Mouse (Mus musculus) CH12.LX (cell line): ENCODE data around the gene Cxcr2. TPM values are rescaled to one million over a fixed set of nuclear protein-coding genes. Genes with fewer than 3 reads are reported as not detected.
A peak's percentile ranks its signal among the peaks of the same experiment; 100 is the strongest.

ENCODE experiments used
- DNase-seq: peaks from one replicate; pipeline ENCODE4 v3.0.0-alpha.2; 2013; ENCODE audit errors: extremely low read depth
- H3K27ac ChIP-seq: 2 replicates; pipeline ENCODE4 v1.5.1; 2012; ENCODE audit warnings: low read depth, mild to moderate bottlenecking, control low read depth, moderate library complexity; ENCODE audit not compliant: insufficient read depth
- H3K27me3 ChIP-seq: replicated peaks from 2 replicates; pipeline ENCODE3; 2012; ENCODE audit warnings: inconsistent platforms
- H3K36me3 ChIP-seq, 2 experiments: replicated peaks in 1 of 2; 2 replicates each; pipeline versions ENCODE3 to v1.6.1; 2012; ENCODE audit warnings: inconsistent platforms in 1 of 2, low read length in 1 of 2, mild to moderate bottlenecking in 1 of 2, mixed read lengths in 1 of 2, moderate library complexity in 1 of 2; ENCODE audit not compliant: control insufficient read depth in 1 of 2, insufficient read depth in 1 of 2
- H3K4me1 ChIP-seq, 2 experiments: 2 replicates each; pipeline ENCODE4 v1.6.1; 2012; ENCODE audit warnings: inconsistent platforms in 1 of 2, moderate library complexity in 1 of 2; ENCODE audit not compliant: insufficient read depth in 2 of 2, control insufficient read depth in 1 of 2
- H3K4me2 ChIP-seq: 2 replicates; pipeline ENCODE4 v1.6.1; 2012; ENCODE audit warnings: low read depth, mild to moderate bottlenecking, control low read depth; ENCODE audit not compliant: poor library complexity, insufficient read depth, severe bottlenecking
- H3K4me3 ChIP-seq, 3 experiments: fragments of 150-350 bp in 1 of 3; sonication (generic) in 1 of 3; replicated peaks in 1 of 3; 2 replicates each; pipeline versions ENCODE3 to v1.5.1; 2011 to 2012; ENCODE audit warnings: low read depth in 2 of 3, low read length in 2 of 3, mild to moderate bottlenecking in 2 of 3, moderate library complexity in 2 of 3, control low read depth in 1 of 3, improper control_type of control experiment in 1 of 3, inconsistent platforms in 1 of 3, mixed read lengths in 1 of 3; ENCODE audit not compliant: poor library complexity in 1 of 3
- H3K79me2 ChIP-seq: replicated peaks from 2 replicates; pipeline ENCODE4 v1.6.1; 2012; ENCODE audit warnings: mild to moderate bottlenecking, moderate library complexity; ENCODE audit not compliant: control insufficient read depth, poor library complexity, insufficient read depth, severe bottlenecking; ENCODE audit errors: extremely low read depth
- H3K9ac ChIP-seq: 2 replicates; pipeline ENCODE4 v1.6.1; 2012; ENCODE audit warnings: low read depth, mild to moderate bottlenecking, control low read depth, moderate library complexity; ENCODE audit not compliant: insufficient read depth
- H3K9me3 ChIP-seq: replicated peaks from 2 replicates; pipeline ENCODE3; 2012; ENCODE audit warnings: low read length, inconsistent platforms, mixed read lengths
- CHD1 ChIP-seq: IDR thresholded peaks from 2 replicates; pipeline ENCODE4 v1.6.1; 2012; ENCODE audit warnings: low read depth, low read length, improper control_type of control experiment, inconsistent platforms
- CTCF ChIP-seq, 2 experiments: IDR thresholded peaks in 1 of 2; conservative IDR thresholded peaks in 1 of 2; 2 replicates each; pipeline ENCODE4 v1.5.1; 2011 to 2012; ENCODE audit warnings: low read depth in 2 of 2, low read length in 2 of 2, improper control_type of control experiment in 1 of 2, inconsistent platforms in 1 of 2, mild to moderate bottlenecking in 1 of 2, moderate library complexity in 1 of 2
- ELF1 ChIP-seq: IDR thresholded peaks from 2 replicates; pipeline ENCODE4 v1.6.1; 2014; ENCODE audit warnings: low read depth, mild to moderate bottlenecking, inconsistent platforms, low read length, improper control_type of control experiment
- EP300 ChIP-seq: IDR thresholded peaks from 2 replicates; pipeline ENCODE4 v1.6.1; 2011; ENCODE audit warnings: low read length, improper control_type of control experiment
- ETS1 ChIP-seq: conservative IDR thresholded peaks from 2 replicates; pipeline ENCODE4 v1.6.1; 2012; ENCODE audit warnings: low read depth, mild to moderate bottlenecking, inconsistent platforms, low read length, improper control_type of control experiment, moderate library complexity
- GABPA ChIP-seq: IDR thresholded peaks from 2 replicates; pipeline ENCODE4 v1.6.1; 2012; ENCODE audit warnings: low read depth, low read length, improper control_type of control experiment, inconsistent platforms; ENCODE audit not compliant: insufficient replicate concordance
- IRF4 ChIP-seq: IDR thresholded peaks from 2 replicates; pipeline ENCODE4 v1.6.1; 2014; ENCODE audit warnings: low read depth, mild to moderate bottlenecking, inconsistent platforms, low read length, improper control_type of control experiment
- MAFK ChIP-seq: IDR thresholded peaks from 2 replicates; pipeline ENCODE4 v1.6.1; 2011; ENCODE audit warnings: low read length, improper control_type of control experiment; ENCODE audit not compliant: insufficient replicate concordance
- MAX ChIP-seq: IDR thresholded peaks from 2 replicates; pipeline ENCODE4 v1.6.1; 2011; ENCODE audit warnings: low read length, improper control_type of control experiment
- MXI1 ChIP-seq: IDR thresholded peaks from 2 replicates; pipeline ENCODE4 v1.6.1; 2011; ENCODE audit warnings: mild to moderate bottlenecking, low read depth, low read length, improper control_type of control experiment
- MYC ChIP-seq: IDR thresholded peaks from 2 replicates; pipeline ENCODE4 v1.6.1; 2011; ENCODE audit warnings: low read depth, mild to moderate bottlenecking, improper control_type of control experiment, low read length
- NELFE ChIP-seq: IDR thresholded peaks from 2 replicates; pipeline ENCODE4 v1.6.1; 2011; ENCODE audit warnings: low read depth, low read length, improper control_type of control experiment
- RAD21 ChIP-seq: IDR thresholded peaks from 2 replicates; pipeline ENCODE4 v1.6.1; 2011; ENCODE audit warnings: low read depth, mild to moderate bottlenecking, low read length, improper control_type of control experiment, moderate library complexity
- SMC3 ChIP-seq: IDR thresholded peaks from 2 replicates; pipeline ENCODE4 v1.6.1; 2011; ENCODE audit warnings: low read depth, low read length, improper control_type of control experiment
- ZC3H11A ChIP-seq: IDR thresholded peaks from 2 replicates; pipeline ENCODE4 v1.6.1; 2012; ENCODE audit warnings: low read depth, mild to moderate bottlenecking, inconsistent platforms, low read length, improper control_type of control experiment
- ZNF384 ChIP-seq: IDR thresholded peaks from 2 replicates; pipeline ENCODE4 v1.6.1; 2012; ENCODE audit warnings: low read depth, low read length, improper control_type of control experiment, inconsistent platforms
- dilution Hi-C: fragments of 300-500 bp; cut with MboI; formaldehyde crosslinking; loops from 2 replicates; pipeline ENCODE4 v1.14.3; 2020; ENCODE audit warnings: low sequenced_read_pairs; ENCODE audit not compliant: extremely low pct_unique_long_range_greater_than_20kb, extremely low pct_ligation_motif_present
- in situ Hi-C: fragments of 300-500 bp; cut with MboI; formaldehyde crosslinking; loops from 3 replicates; pipeline ENCODE4 v1.14.3; 2019; ENCODE audit warnings: low sequenced_read_pairs, low pct_ligation_motif_present, low pct_unique_long_range_greater_than_20kb, mixed read lengths
- polyA plus RNA-seq: library from polyadenylated mRNA; unstranded; fragments of >175 nt; gene quantifications from 2 replicates; pipeline ENCODE4 v1.2.1, GENCODE M21; 2012; ENCODE audit warnings: low read depth; ENCODE audit not compliant: insufficient read length
- total RNA-seq, 2 experiments: library from RNA; depleted of rRNA; stranded (reverse); fragments of 300-350 nt in 1 of 2; fragments of >200 nt in 1 of 2; gene quantifications; 2 replicates each; pipeline ENCODE4 v1.2.3; 2012 to 2014

Gene Cxcr2
- total and polyA plus RNA-seq, 3 experiments, result 0.10 to 0.17 TPM; not detected in 1

GRCm38 (mm10) chr1:74203457-74203856, 49.7 kb downstream of the Cxcr2 start:
- dilution Hi-C loops, result no loop called here
- no peak overlapping the region for H3K9ac ChIP-seq

GRCm38 (mm10) chr1:74205881-74206280, 52.1 kb downstream of the Cxcr2 start:
- H3K27ac ChIP-seq, result no peak overlapping the region
- peak overlapping the region; percentile 59; the same call in 1 of the 2 replicates for H3K4me2 ChIP-seq
- H3K9me3 ChIP-seq, result no peaks in the 10 kb centered on the region
- DNase-seq, result peak; percentile 60
- no peaks in the 10 kb centered on the region for H3K36me3 ChIP-seq
- 0 out of 2 replicates have a peak, but pooled peaks have one; percentile 36 for TF ChIP-seq MYC
- 0 out of 2 replicates have a peak, but pooled peaks have one; percentile 7 for TF ChIP-seq IRF4
- no peak for TF ChIP-seq ETS1
- no peak for TF ChIP-seq ELF1
- peak; percentile 91 for TF ChIP-seq RAD21
- no peak for TF ChIP-seq GABPA
- TF ChIP-seq CHD1, result no peak
- peak; percentile 55 for TF ChIP-seq ZNF384
- peak; percentile 80 to 90 for TF ChIP-seq CTCF (conservative IDR thresholded peaks at IDR 0.05 in 1 of 2, IDR thresholded peaks at IDR 0.05 in 1 of 2; ENCODE audit: low read depth in 2 of 2, low read length in 2 of 2)
- TF ChIP-seq MAFK, result no peak
- no peak for TF ChIP-seq NELFE
- TF ChIP-seq SMC3, result peak; percentile 85
- H3K4me1 ChIP-seq, result peaks cover 3 to 19% of the 10 kb centered on the region in 2 experiments
- H3K79me2 ChIP-seq, result no peaks in the 10 kb centered on the region
- dilution Hi-C loops, result no loop called here
- no peak overlapping the region for H3K9ac ChIP-seq
- H3K4me3 ChIP-seq, result no peak overlapping the region
- no peaks in the 10 kb centered on the region for H3K27me3 ChIP-seq
- in situ Hi-C loops, result no loop called here

More at GRCm38 (mm10) chr1:74203457-74203856, 49.7 kb downstream of the Cxcr2 start:
- in situ Hi-C loops, result no loop called here
- no peak for DNase-seq
- Histone ChIP-seq H3K27ac (no peak overlapping the region), H3K4me1 (peaks cover 14 to 38% of the 10 kb centered on the region in 2 experiments), H3K79me2 (no peaks in the 10 kb centered on the region), H3K9me3 (no peaks in the 10 kb centered on the region)
- TF ChIP-seq ZC3H11A (no peak), CTCF (conservative IDR thresholded peaks at IDR 0.05 in 1 of 2, IDR thresholded peaks at IDR 0.05 in 1 of 2; ENCODE audit: low read depth in 2 of 2, low read length in 2 of 2) (peak in 1 of 2 experiments; percentile 29; a peak in 2 of 4 replicates), EP300 (no peak), MAX (no peak), MXI1 (no peak)
- TF ChIP-seq, all 38 proteins: peak for 1
- H3K4me3 ChIP-seq, result no peak overlapping the region
- H3K36me3 ChIP-seq, result no peaks in the 10 kb centered on the region
- no peaks in the 10 kb centered on the region for H3K27me3 ChIP-seq
- no peak overlapping the region for H3K4me2 ChIP-seq
